Mouse (Mus musculus) Patski (cell line): Measurements from ENCODE around the gene Metrn. TPM values are rescaled to one million over a fixed set of nuclear protein-coding genes. Genes with fewer than 3 reads are reported as not detected.

Source experiments
- ATAC-seq: fragments of 100-300 bp; one replicate; pipeline ENCODE4 v1.8.0; 2021
- CTCF ChIA-PET: fragments of 350-600 bp; sonication (Branson Sonifier 250); formaldehyde crosslinking; loops from one replicate; lab custom pipeline; 2022; ENCODE audit warnings: inconsistent platforms; lab: Charles Lee
- POLR2A ChIA-PET: fragments of 350-600 bp; sonication (Branson Sonifier 250); formaldehyde crosslinking; loops from one replicate; lab custom pipeline; 2022; ENCODE audit warnings: antibody characterized with exemption, inconsistent platforms; lab: Charles Lee
- DNase-seq: peaks from one replicate; pipeline ENCODE4 v3.0.0-alpha.2; 2011; ENCODE audit warnings: low read depth, low spot score
- H3K27me3 ChIP-seq: fragments of 371-371 bp; one replicate; pipeline ENCODE4 v1.5.1; 2021
- CTCF ChIP-seq: fragments of 100-300 bp; IDR thresholded peaks from one replicate; pipeline ENCODE4 v1.5.1; 2021
- in situ Hi-C: fragments of 300-500 bp; cut with MboI; formaldehyde crosslinking; loops from 3 replicates; pipeline ENCODE4 v1.11.1; 2018; ENCODE audit warnings: low pct_unique_long_range_greater_than_20kb, mixed read lengths
- polyA plus RNA-seq: library from polyadenylated mRNA; unstranded; gene quantifications from one replicate; pipeline ENCODE4 v1.2.3, GENCODE M21; 2021

The Metrn gene
- polyA plus RNA-seq, 1 experiment from 2014 or later = 39.8 TPM

GRCm38 (mm10) chr17:25825311-25825710 lies 28.4 kb upstream of the Metrn start:
- in situ Hi-C loops = no loop called here
- POLR2A ChIA-PET = interaction anchor here (0.6 to 1.2 kb wide), 3 partner anchors 12 to 22 kb away, joined by 3 read pairs; partner anchors contain the start of gene Rhbdl1
- no peaks in the 10 kb centered on the region for H3K27me3 ChIP-seq
- TF ChIP-seq CTCF = no peak
- CTCF ChIA-PET = no interaction called here
- DNase-seq = no peak
- ATAC-seq = no peak

DNA sequence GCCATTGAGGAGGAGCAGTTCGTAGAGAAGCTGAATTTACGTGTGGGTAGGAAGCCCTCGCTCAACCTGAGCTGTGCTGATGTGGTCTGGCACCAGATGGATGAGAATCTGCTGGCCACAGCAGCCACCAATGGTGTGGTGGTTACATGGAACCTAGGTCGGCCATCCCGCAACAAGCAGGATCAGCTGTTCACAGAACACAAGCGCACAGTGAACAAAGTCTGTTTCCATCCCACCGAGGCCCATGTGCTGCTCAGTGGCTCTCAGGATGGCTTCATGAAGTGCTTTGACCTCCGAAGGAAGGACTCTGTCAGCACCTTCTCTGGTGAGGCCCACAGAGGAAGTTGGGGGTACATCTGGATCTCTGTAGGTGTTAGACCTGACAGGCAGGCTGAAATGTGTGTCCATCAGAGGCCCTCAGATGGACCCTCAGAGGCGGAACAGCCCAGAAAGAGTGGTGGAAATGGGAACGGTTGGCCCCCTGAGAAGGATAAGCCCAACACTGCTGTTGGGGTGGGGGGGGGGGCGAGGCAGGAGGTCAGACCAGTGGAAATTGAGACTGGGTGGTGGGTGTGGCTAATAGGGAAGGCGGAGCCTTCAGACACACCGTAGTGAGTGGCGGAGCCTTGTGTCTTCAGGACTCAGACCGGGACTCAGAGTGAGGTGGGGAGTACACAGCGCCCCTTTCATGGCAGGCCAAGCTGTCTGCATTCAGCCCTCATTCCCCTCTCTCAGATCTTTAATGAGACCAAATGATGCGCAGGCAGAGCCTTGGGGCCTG lies 27.6 kb upstream of the Metrn start:
- H3K27me3 ChIP-seq = peaks cover 4% of the 10 kb centered on the region
- ChIA-PET CTCF (interaction anchor here (2.3 kb wide), 1 partner anchor 8 kb away, joined by 8 read pairs; the partner anchor contains the start of gene Stub1), POLR2A (interaction anchor here (2.2 kb wide), 1 partner anchor 8 kb away, joined by 11 read pairs; the partner anchor contains the start of gene Stub1)
- in situ Hi-C loops = no loop called here
- no peak for TF ChIP-seq CTCF
- DNase-seq (no peak), ATAC-seq (no peak)

DNA sequence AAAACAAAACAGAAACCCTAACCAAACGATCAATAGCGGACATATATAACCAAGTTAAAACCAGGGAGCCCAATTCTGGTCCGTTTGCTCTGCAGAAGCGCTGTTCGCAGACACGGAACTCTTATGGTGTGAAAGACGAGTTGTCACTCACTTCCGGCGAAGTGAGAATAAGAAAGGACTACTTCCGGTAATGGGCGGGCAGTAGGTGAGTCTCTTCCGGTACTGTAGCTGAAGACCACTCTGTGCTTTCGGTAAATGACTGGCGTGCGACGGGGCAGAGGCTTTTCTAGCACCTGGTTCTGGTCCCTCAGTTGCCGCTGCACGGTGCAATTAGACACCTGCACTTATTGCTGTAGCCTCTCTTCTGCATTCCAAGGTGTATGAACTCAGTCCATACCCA lies 26.5 kb upstream of the Metrn start, which contains the start of gene Wdr24:
Gene Wdr24, plus strand, starts transcription at position 176 of the 400 bp plus-strand sequence.
- CTCF ChIA-PET = interaction anchor here (2.3 kb wide), 1 partner anchor 9 kb away, joined by 8 read pairs; the partner anchor contains the start of gene Stub1

GRCm38 (mm10) chr17:25818851-25819780 lies 22.2 kb upstream of the Metrn start:
- no peak for DNase-seq
- no peak for TF ChIP-seq CTCF
- CTCF ChIA-PET = no interaction called here
- POLR2A ChIA-PET = no interaction called here
- in situ Hi-C loops = no loop called here
- ATAC-seq = no peak
- peaks cover 17% of the 10 kb centered on the region for H3K27me3 ChIP-seq

More for the DNA sequence above, 26.5 kb upstream of the Metrn start, which contains the start of gene Wdr24:
- no peak for ATAC-seq
- TF ChIP-seq CTCF = no peak
- POLR2A ChIA-PET = interaction anchor here (2.2 kb wide), 1 partner anchor 9 kb away, joined by 11 read pairs; the partner anchor contains the start of gene Stub1
- no peak for DNase-seq
- in situ Hi-C loops = no loop called here
- H3K27me3 ChIP-seq = peaks cover 11% of the 10 kb centered on the region

DNA sequence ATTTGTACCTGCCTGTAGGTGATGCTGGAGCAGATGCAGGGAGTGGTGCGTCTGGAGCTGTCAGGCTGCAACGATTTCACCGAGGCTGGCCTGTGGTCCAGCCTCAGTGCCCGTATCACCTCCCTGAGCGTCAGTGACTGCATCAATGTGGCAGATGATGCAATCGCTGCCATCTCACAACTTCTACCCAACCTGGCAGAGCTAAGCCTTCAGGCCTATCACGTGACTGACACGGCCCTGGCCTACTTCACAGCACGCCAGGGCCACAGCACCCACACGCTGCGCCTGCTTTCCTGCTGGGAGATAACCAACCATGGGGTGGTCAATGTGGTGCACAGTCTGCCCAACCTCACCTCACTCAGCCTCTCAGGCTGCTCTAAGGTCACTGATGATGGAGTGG lies 20.7 kb upstream of the Metrn start:
- DNase-seq = no peak
- CTCF ChIA-PET = no interaction called here
- peaks cover 17% of the 10 kb centered on the region for H3K27me3 ChIP-seq
- in situ Hi-C loops = no loop called here
- no peak for ATAC-seq
- TF ChIP-seq CTCF = no peak
- POLR2A ChIA-PET = interaction anchor here (1.8 kb wide), 1 partner anchor 14 kb away, joined by 6 read pairs; no protein-coding TSS in a partner anchor

GRCm38 (mm10) chr17:25813471-25813870 lies 16.5 kb upstream of the Metrn start:
- ChIA-PET CTCF (interaction anchor here (0.6 to 1.6 kb wide), 2 partner anchors 12 to 21 kb away, joined by 3 to 5 read pairs; no protein-coding TSS in a partner anchor), POLR2A (interaction anchor here (1.2 kb wide), 1 partner anchor 11 kb away, joined by 3 read pairs; no protein-coding TSS in a partner anchor)
- TF ChIP-seq CTCF = no peak
- DNase-seq (no peak), ATAC-seq (no peak)
- peaks cover 16% of the 10 kb centered on the region for H3K27me3 ChIP-seq
- in situ Hi-C loops = no loop called here

DNA sequence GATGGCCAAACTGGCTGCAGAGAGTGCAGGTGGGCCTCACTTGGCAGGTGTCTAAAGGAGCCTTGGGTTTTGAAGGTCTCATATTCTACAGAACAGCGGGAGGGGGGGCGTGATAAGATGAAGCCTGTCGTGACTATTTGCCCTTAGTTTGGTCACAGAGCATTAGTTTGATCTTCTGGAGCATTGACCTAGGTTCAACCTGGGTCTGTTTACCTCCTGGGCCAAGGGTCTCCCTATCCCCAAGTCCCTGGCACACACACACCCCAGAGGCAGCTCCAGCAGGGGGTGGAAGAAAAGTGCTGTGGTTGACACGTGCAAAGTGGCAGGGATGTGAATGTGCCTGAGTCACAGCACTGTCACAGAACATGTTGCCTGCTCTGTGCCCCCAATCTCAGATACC lies 14.0 kb upstream of the Metrn start:
- CTCF ChIA-PET = no interaction called here

GRCm38 (mm10) chr17:25809606-25810340 lies 12.8 kb upstream of the Metrn start:
- in situ Hi-C loops = no loop called here
- ATAC-seq (no peak), DNase-seq (no peak)
- TF ChIP-seq CTCF = no peak
- ChIA-PET CTCF (no interaction called here), POLR2A (interaction anchor here (1.4 to 1.5 kb wide), 2 partner anchors 13 to 24 kb away, joined by 4 read pairs; partner anchors contain the start of genes Metrn and Stub1)
- H3K27me3 ChIP-seq = peaks cover 11% of the 10 kb centered on the region

More for the DNA sequence above, 14.0 kb upstream of the Metrn start:
- DNase-seq = no peak
- ATAC-seq = no peak
- TF ChIP-seq CTCF = no peak
- POLR2A ChIA-PET = no interaction called here
- in situ Hi-C loops = no loop called here
- peaks cover 11% of the 10 kb centered on the region for H3K27me3 ChIP-seq

- DNase-seq = no peak
- no peak for TF ChIP-seq CTCF
- CTCF ChIA-PET = no interaction called here
Measured at GRCm38 (mm10) chr17:25808789-25809605, 12.1 kb upstream of the Metrn start, which contains the start of gene Fbxl16. Gene Fbxl16 (plus strand): TSS chr17:25809085.

More at GRCm38 (mm10) chr17:25808789-25809605, 12.1 kb upstream of the Metrn start, which contains the start of gene Fbxl16:
- H3K27me3 ChIP-seq = peaks cover 11% of the 10 kb centered on the region
- in situ Hi-C loops = no loop called here
- ATAC-seq = peak; percentile 41
- POLR2A ChIA-PET = interaction anchor here (1.4 to 1.5 kb wide), 2 partner anchors 12 to 24 kb away, joined by 4 read pairs; partner anchors contain the start of genes Metrn and Stub1
